Mouse (Mus musculus) central nervous system, embryonic 18 days (tissue): ENCODE data around the gene Gmpr. TPM values are rescaled to one million over a fixed set of nuclear protein-coding genes. Genes with fewer than 3 reads are reported as not detected.

Experiments used
- polyA plus RNA-seq: library from polyadenylated mRNA; depleted of rRNA; stranded (reverse); fragments of >200 nt; gene quantifications from 2 replicates; pipeline ENCODE4 v1.2.3, GENCODE M21; 2012; rRNA removed

The Gmpr gene
- polyA plus RNA-seq: 24.1 and 27.0 TPM in 2 replicates

GRCm38 (mm10) chr13:45507274-45508229 is at the start of gene Gmpr:
Gmpr (plus strand) TSS chr13:45507444.

Other genes with a start within 250 kb of the Gmpr start
- 8.2 TPM in 2 replicates for gene Mylip, start 117.7 kb upstream of the Gmpr start, polyA plus RNA-seq